Comparison of ENCODE assay signal across 8 mouse cellular contexts in genomic region chr11:51857081-51857671, GRCm38 (mm10). TPM values are rescaled to one million over a fixed set of nuclear protein-coding genes. Genes with fewer than 3 reads are reported as not detected.
DNase-seq lines count a peak whose midpoint lies in the region; ATAC-seq and TF ChIP-seq lines count a peak whose summit lies in the region.

TSS of gene Jade2 (minus strand) at chr11:51857653.

- H3K36me3 ChIP-seq in embryonic facial prominence, embryonic 14.5 days (ENCODE audit: control insufficient read depth, insufficient read depth, low read length): no peaks in the 10 kb centered on the region
- no peaks in the 10 kb centered on the region for H3K36me3 ChIP-seq in heart, embryonic 12.5 days
- no peaks in the 10 kb centered on the region for H3K36me3 ChIP-seq in kidney, embryonic 15.5 days
- H3K36me3 ChIP-seq in liver, adult 2 months (ENCODE audit: control insufficient read depth, insufficient read depth, low read length): no peaks in the 10 kb centered on the region

- peak; percentile 78 for DNase-seq in 3134 (ENCODE audit: extremely low read depth, insufficient read length, low spot score)
- DNase-seq in adrenal gland, adult 2 months: peak; percentile 80
- peak; percentile 88 for DNase-seq in embryonic facial prominence, embryonic 14.5 days (ENCODE audit: low spot score)
- DNase-seq in liver, adult 2 months (ENCODE audit: extremely low read depth, low read depth, low spot score): peak; percentile 45
- DNase-seq in spleen, postnatal 36 days (ENCODE audit: low spot score in 2 of 2): peak; percentile 44 to 51

- peak within 1 kb of the TSS; percentile 90 for H3K4me2 ChIP-seq in embryonic facial prominence, embryonic 14.5 days (ENCODE audit: low read depth, low read length)
- peak within 1 kb of the TSS; percentile 99 for H3K4me2 ChIP-seq in heart, embryonic 12.5 days
- peak within 1 kb of the TSS; percentile 91 for H3K4me2 ChIP-seq in kidney, embryonic 15.5 days

- peak within 1 kb of the TSS; percentile 96 for H3K27ac ChIP-seq in embryonic facial prominence, embryonic 14.5 days (replicated peaks; ENCODE audit: low read depth, low read length)
- peak within 1 kb of the TSS; percentile 77 for H3K27ac ChIP-seq in heart, embryonic 12.5 days (ENCODE audit: poor library complexity, severe bottlenecking)
- H3K27ac ChIP-seq in kidney, embryonic 15.5 days: peak within 1 kb of the TSS; percentile 83
- peak within 1 kb of the TSS; percentile 82 for H3K27ac ChIP-seq in liver, adult 2 months (replicated peaks; ENCODE audit: insufficient read depth, low read depth, low read length)

- peaks cover 22% of the 10 kb centered on the region for H3K4me1 ChIP-seq in embryonic facial prominence, embryonic 14.5 days (ENCODE audit: control insufficient read depth, insufficient read depth, low read length)
- H3K4me1 ChIP-seq in heart, embryonic 12.5 days (replicated peaks): peaks cover 11% of the 10 kb centered on the region
- H3K4me1 ChIP-seq in kidney, embryonic 15.5 days: peaks cover 51% of the 10 kb centered on the region
- peaks cover 29% of the 10 kb centered on the region for H3K4me1 ChIP-seq in liver, adult 2 months (ENCODE audit: control insufficient read depth, insufficient read depth, low read length)

- H3K27me3 ChIP-seq in embryonic facial prominence, embryonic 14.5 days (replicated peaks; ENCODE audit: control insufficient read depth, insufficient read depth, low read length): no peaks in the 10 kb centered on the region
- peaks cover 7% of the 10 kb centered on the region for H3K27me3 ChIP-seq in heart, embryonic 12.5 days (replicated peaks)
- H3K27me3 ChIP-seq in kidney, embryonic 15.5 days: peaks cover 46% of the 10 kb centered on the region
- no peaks in the 10 kb centered on the region for H3K27me3 ChIP-seq in liver, adult 2 months (ENCODE audit: control insufficient read depth, insufficient read depth, low read length)

- peaks cover 4% of the 10 kb centered on the region; the same call in 1 of the 2 replicates for H3K79me2 ChIP-seq in liver, adult 2 months (ENCODE audit: control insufficient read depth, insufficient read depth, low read length)

- no peaks in the 10 kb centered on the region for H3K9me3 ChIP-seq in embryonic facial prominence, embryonic 14.5 days (ENCODE audit: control insufficient read depth, low read length)
- no peaks in the 10 kb centered on the region for H3K9me3 ChIP-seq in heart, embryonic 12.5 days (replicated peaks)
- H3K9me3 ChIP-seq in kidney, embryonic 15.5 days (replicated peaks): no peaks in the 10 kb centered on the region

- TF ChIP-seq CTCF in liver, adult 2 months (IDR thresholded peaks at IDR 0.05; ENCODE audit: low read depth, low read length): no peak

- H3K4me3 ChIP-seq in embryonic facial prominence, embryonic 14.5 days (ENCODE audit: low read depth, low read length): peak within 1 kb of the TSS; percentile 74
- peak within 1 kb of the TSS; percentile 76 for H3K4me3 ChIP-seq in heart, embryonic 12.5 days
- peak within 1 kb of the TSS; percentile 61 for H3K4me3 ChIP-seq in kidney, embryonic 15.5 days (replicated peaks)
- H3K4me3 ChIP-seq in liver, adult 2 months (ENCODE audit: insufficient read depth, low read depth, low read length): peak within 1 kb of the TSS; percentile 75

- 0% methylated on average over 18 of the region's 47 CpGs for WGBS in embryonic facial prominence, embryonic 14.5 days
- WGBS in heart, embryonic 12.5 days: under 1% methylated on average over 46 of the region's 47 CpGs
- WGBS in kidney, embryonic 15.5 days: under 1% methylated on average over 47 of the region's 47 CpGs
- 1% methylated on average over 47 of the region's 47 CpGs for WGBS in liver, adult 2 months

- peak within 1 kb of the TSS; percentile 78 for H3K9ac ChIP-seq in embryonic facial prominence, embryonic 14.5 days (ENCODE audit: low read depth, low read length)
- H3K9ac ChIP-seq in heart, embryonic 12.5 days: peak within 1 kb of the TSS; percentile 79
- H3K9ac ChIP-seq in kidney, embryonic 15.5 days: peak within 1 kb of the TSS; percentile 48
- H3K9ac ChIP-seq in liver, adult 2 months (ENCODE audit: low read depth, low read length): peak within 1 kb of the TSS; percentile 95

- ATAC-seq in embryonic facial prominence, embryonic 14.5 days (ENCODE audit: low read depth): no peak
- no peak for ATAC-seq in heart, embryonic 12.5 days (ENCODE audit: insufficient number of reproducible peaks, low FRiP score)
- no peak for ATAC-seq in kidney, embryonic 15.5 days (replicated peaks; ENCODE audit: low FRiP score)
- ATAC-seq in monocyte, adult 5-6 weeks (replicated peaks; ENCODE audit: insufficient number of reproducible peaks, low FRiP score, low TSS enrichment, poor library complexity, severe bottlenecking): no peak

- 0 out of 2 replicates have a peak, but pooled peaks have one; percentile 11 for TF ChIP-seq POLR2A in liver, adult 2 months (IDR thresholded peaks at IDR 0.05; ENCODE audit: extremely low read depth, insufficient read depth, low read length)

RNA-seq across cellular contexts. Expression of gene Jade2, which starts in this region (rescaled TPM):
- total RNA-seq in adrenal gland, adult 2 months (2021): 10 to 100 TPM; 13.7 to 21.8 TPM
- 12.8 and 13.0 TPM in 2 replicates for polyA plus RNA-seq in adrenal gland, adult 2 months (2012; rRNA removed)
- 1.1 and 1.4 TPM in 2 replicates for polyA plus RNA-seq in embryonic facial prominence, embryonic 14.5 days (2014; fragmentation: Nextera tagmentation; extraction: Ambion mirVana)
- 0.57 and 0.81 TPM in 2 replicates for polyA plus RNA-seq in heart, embryonic 12.5 days (2016; fragmentation: Nextera tagmentation; extraction: Ambion mirVana)
- 0.63 and 0.81 TPM in 2 replicates for polyA plus RNA-seq in kidney, embryonic 15.5 days (2015; fragmentation: Nextera tagmentation; extraction: Ambion mirVana)
- total RNA-seq in liver, adult 2 months (2014; rRNA removed): 2.7 and 3.7 TPM in 2 replicates
- 3.6 and 4.1 TPM in 2 replicates for polyA plus RNA-seq in liver, adult 2 months (2012; rRNA removed)
- 33.1 to 54.1 TPM (median 36.5 TPM) in 3 replicates for total RNA-seq in monocyte, adult 5-6 weeks (2017)
